Mouse (Mus musculus): ENCODE results near the gene Raf1. TPM values are rescaled to one million over a fixed set of nuclear protein-coding genes. Genes with fewer than 3 reads are reported as not detected.

Gene Raf1
- polyA plus RNA-seq, 1 experiment = 44.9 TPM

GRCm38 (mm10) chr6:115678012-115678411 lies 1.6 kb upstream of the Raf1 start:
- Histone ChIP-seq H3K4me1 (ENCODE audit: control insufficient read depth, insufficient read depth, low read length) (peaks cover 8% of the 10 kb centered on the region), H3K36me3 (ENCODE audit: control insufficient read depth, insufficient read depth, low read length) (no peaks in the 10 kb centered on the region), H3K27me3 (ENCODE audit: control insufficient read depth, insufficient read depth, low read length) (no peaks in the 10 kb centered on the region), H3K4me3 (ENCODE audit: control insufficient read depth, low read depth, low read length) (no peak overlapping the region), H3K27ac (ENCODE audit: control insufficient read depth, insufficient read depth, low read depth, low read length) (no peak overlapping the region)
- TF ChIP-seq CTCF (IDR thresholded peaks at IDR 0.05; ENCODE audit: control insufficient read depth, insufficient read depth, insufficient replicate concordance, low read depth, low read length) (no peak), POLR2A (IDR thresholded peaks at IDR 0.05; ENCODE audit: control insufficient read depth, low read depth, low read length) (no peak)

- no peak overlapping the region for H3K27ac ChIP-seq (ENCODE audit: control insufficient read depth, insufficient read depth, low read depth, low read length)
- no peaks in the 10 kb centered on the region for H3K36me3 ChIP-seq (ENCODE audit: control insufficient read depth, insufficient read depth, low read length)
- peaks cover 8% of the 10 kb centered on the region for H3K4me1 ChIP-seq (ENCODE audit: control insufficient read depth, insufficient read depth, low read length)
- TF ChIP-seq CTCF (IDR thresholded peaks at IDR 0.05; ENCODE audit: control insufficient read depth, insufficient read depth, insufficient replicate concordance, low read depth, low read length) (no peak), POLR2A (IDR thresholded peaks at IDR 0.05; ENCODE audit: control insufficient read depth, low read depth, low read length) (no peak)
- no peak overlapping the region; the same call in 1 of the 2 replicates for H3K4me3 ChIP-seq (ENCODE audit: control insufficient read depth, low read depth, low read length)
- no peaks in the 10 kb centered on the region for H3K27me3 ChIP-seq (ENCODE audit: control insufficient read depth, insufficient read depth, low read length)
Measured at GRCm38 (mm10) chr6:115677441-115677840, 1.0 kb upstream of the Raf1 start.

- no peak for TF ChIP-seq CTCF (IDR thresholded peaks at IDR 0.05; ENCODE audit: control insufficient read depth, insufficient read depth, insufficient replicate concordance, low read depth, low read length)
- TF ChIP-seq POLR2A (IDR thresholded peaks at IDR 0.05; ENCODE audit: control insufficient read depth, low read depth, low read length) = no peak
- Histone ChIP-seq H3K36me3 (ENCODE audit: control insufficient read depth, insufficient read depth, low read length) (no peaks in the 10 kb centered on the region), H3K27ac (ENCODE audit: control insufficient read depth, insufficient read depth, low read depth, low read length) (peak overlapping the region; percentile 93), H3K4me1 (ENCODE audit: control insufficient read depth, insufficient read depth, low read length) (peaks cover 8% of the 10 kb centered on the region), H3K27me3 (ENCODE audit: control insufficient read depth, insufficient read depth, low read length) (no peaks in the 10 kb centered on the region), H3K4me3 (ENCODE audit: control insufficient read depth, low read depth, low read length) (peak overlapping the region; percentile 96)
Measured at GRCm38 (mm10) chr6:115675508-115676336, 713 bp downstream of the Raf1 start.

DNA sequence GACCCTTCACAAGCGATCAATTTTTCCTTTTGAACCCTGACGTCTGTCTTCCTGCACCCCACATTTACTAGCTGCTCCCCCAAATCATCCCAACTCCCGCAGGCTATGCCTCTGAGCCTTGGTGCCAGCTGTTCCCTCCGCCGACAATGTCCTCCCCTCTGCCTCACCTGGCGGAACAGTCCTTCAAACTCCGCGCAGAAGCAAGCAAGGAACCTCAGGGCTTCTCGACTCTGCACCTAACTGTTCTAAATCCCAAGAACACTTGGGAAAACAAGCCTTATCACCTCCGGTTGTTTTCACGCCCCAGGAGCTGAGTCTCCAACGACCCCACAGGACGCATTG lies 1.3 kb downstream of the Raf1 start:
- H3K36me3 ChIP-seq (ENCODE audit: control insufficient read depth, insufficient read depth, low read length) = no peaks in the 10 kb centered on the region
- TF ChIP-seq POLR2A (IDR thresholded peaks at IDR 0.05; ENCODE audit: control insufficient read depth, low read depth, low read length) = no peak
- TF ChIP-seq CTCF (IDR thresholded peaks at IDR 0.05; ENCODE audit: control insufficient read depth, insufficient read depth, insufficient replicate concordance, low read depth, low read length) = no peak
- peaks cover 8% of the 10 kb centered on the region for H3K4me1 ChIP-seq (ENCODE audit: control insufficient read depth, insufficient read depth, low read length)
- peak overlapping the region; percentile 96 for H3K4me3 ChIP-seq (ENCODE audit: control insufficient read depth, low read depth, low read length)
- no peaks in the 10 kb centered on the region for H3K27me3 ChIP-seq (ENCODE audit: control insufficient read depth, insufficient read depth, low read length)
- H3K27ac ChIP-seq (ENCODE audit: control insufficient read depth, insufficient read depth, low read depth, low read length) = peak overlapping the region; percentile 93

DNA sequence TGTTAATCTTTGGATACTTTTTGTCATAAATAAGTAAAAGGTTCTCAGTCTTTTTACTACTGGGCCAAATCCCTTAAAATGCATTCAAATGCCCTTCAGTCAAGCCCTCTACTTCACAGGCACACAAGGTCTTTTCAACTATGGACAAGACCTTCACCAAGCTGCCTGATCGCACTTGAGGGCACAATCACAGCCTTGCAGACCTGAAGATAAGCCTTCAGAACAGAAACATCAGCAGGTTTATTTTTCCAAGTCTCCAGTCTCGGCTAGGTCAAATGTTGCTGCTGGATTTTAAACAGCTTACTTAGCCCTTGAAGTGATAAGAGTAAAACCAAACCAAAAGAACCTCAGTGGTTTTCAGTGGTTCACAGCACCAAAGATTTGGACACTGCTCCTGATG lies 2.1 kb downstream of the Raf1 start:
- Histone ChIP-seq H3K4me1 (ENCODE audit: control insufficient read depth, insufficient read depth, low read length) (peaks cover 8% of the 10 kb centered on the region), H3K27me3 (ENCODE audit: control insufficient read depth, insufficient read depth, low read length) (no peaks in the 10 kb centered on the region), H3K27ac (ENCODE audit: control insufficient read depth, insufficient read depth, low read depth, low read length) (no peak overlapping the region), H3K4me3 (ENCODE audit: control insufficient read depth, low read depth, low read length) (no peak overlapping the region), H3K36me3 (ENCODE audit: control insufficient read depth, insufficient read depth, low read length) (no peaks in the 10 kb centered on the region)
- no peak for TF ChIP-seq POLR2A (IDR thresholded peaks at IDR 0.05; ENCODE audit: control insufficient read depth, low read depth, low read length)
- TF ChIP-seq CTCF (IDR thresholded peaks at IDR 0.05; ENCODE audit: control insufficient read depth, insufficient read depth, insufficient replicate concordance, low read depth, low read length) = no peak

GRCm38 (mm10) chr6:115672700-115673099 lies 3.7 kb downstream of the Raf1 start:
- Histone ChIP-seq H3K27me3 (ENCODE audit: control insufficient read depth, insufficient read depth, low read length) (no peaks in the 10 kb centered on the region), H3K36me3 (ENCODE audit: control insufficient read depth, insufficient read depth, low read length) (no peaks in the 10 kb centered on the region), H3K4me1 (ENCODE audit: control insufficient read depth, insufficient read depth, low read length) (peaks cover 8% of the 10 kb centered on the region), H3K27ac (ENCODE audit: control insufficient read depth, insufficient read depth, low read depth, low read length) (no peak overlapping the region), H3K4me3 (ENCODE audit: control insufficient read depth, low read depth, low read length) (no peak overlapping the region)
- TF ChIP-seq POLR2A (IDR thresholded peaks at IDR 0.05; ENCODE audit: control insufficient read depth, low read depth, low read length) = no peak
- no peak for TF ChIP-seq CTCF (IDR thresholded peaks at IDR 0.05; ENCODE audit: control insufficient read depth, insufficient read depth, insufficient replicate concordance, low read depth, low read length)

DNA sequence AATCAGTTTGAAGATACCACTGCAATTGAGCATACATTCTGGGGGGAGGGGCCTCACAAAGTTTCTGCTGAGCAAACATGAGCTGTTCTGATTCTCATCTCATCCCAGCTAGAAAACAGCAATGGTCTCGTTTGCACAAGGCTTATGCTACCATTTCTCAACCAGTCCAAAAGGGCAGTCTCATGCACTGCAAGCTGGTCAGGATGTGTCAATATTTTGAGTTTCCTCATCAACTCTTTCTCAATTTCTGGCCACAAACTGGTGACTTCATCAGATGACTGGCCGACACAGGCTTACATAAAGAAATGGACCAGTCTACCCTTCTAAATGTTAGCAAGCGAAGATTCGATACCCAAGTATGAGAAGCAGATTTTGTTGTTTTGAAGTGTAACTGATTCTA lies 9.8 kb downstream of the Raf1 start:
- Histone ChIP-seq H3K27ac (ENCODE audit: control insufficient read depth, insufficient read depth, low read depth, low read length) (no peak overlapping the region), H3K4me1 (ENCODE audit: control insufficient read depth, insufficient read depth, low read length) (no peaks in the 10 kb centered on the region), H3K4me3 (ENCODE audit: control insufficient read depth, low read depth, low read length) (no peak overlapping the region), H3K27me3 (ENCODE audit: control insufficient read depth, insufficient read depth, low read length) (no peaks in the 10 kb centered on the region), H3K36me3 (ENCODE audit: control insufficient read depth, insufficient read depth, low read length) (no peaks in the 10 kb centered on the region)
- TF ChIP-seq CTCF (IDR thresholded peaks at IDR 0.05; ENCODE audit: control insufficient read depth, insufficient read depth, insufficient replicate concordance, low read depth, low read length) (no peak), POLR2A (IDR thresholded peaks at IDR 0.05; ENCODE audit: control insufficient read depth, low read depth, low read length) (no peak)
